Mouse (Mus musculus) hindbrain, embryonic 13.5 days (tissue): ENCODE measurements at regions not wholly inside any gene's neighbourhood (a gene's known extent, or its start where the extent isn't known, plus 50 kb on each side); places are given as distances from the start of the nearest gene placed in this dataset.

Source experiments
- ATAC-seq: fragments of 200-750 bp; cut with Nextera tagmentation; 2 replicates; pipeline ENCODE4 v1.8.0; 2017; ENCODE audit warnings: moderate TSS enrichment; ENCODE audit not compliant: low FRiP score
- H3K27ac ChIP-seq: fragments of 300-500 bp; sonication (generic); 2 replicates; pipeline ENCODE4 v1.5.1; 2015; ENCODE audit warnings: inconsistent platforms, mild to moderate bottlenecking, moderate library complexity
- H3K27me3 ChIP-seq: fragments of 300-500 bp; sonication (generic); 2 replicates; pipeline ENCODE4 v1.6.1; 2015; ENCODE audit warnings: mild to moderate bottlenecking, inconsistent platforms
- H3K36me3 ChIP-seq: fragments of 300-500 bp; sonication (generic); 2 replicates; pipeline ENCODE4 v1.6.1; 2015; ENCODE audit warnings: mild to moderate bottlenecking, inconsistent platforms
- H3K4me1 ChIP-seq: fragments of 300-500 bp; sonication (generic); replicated peaks from 2 replicates; pipeline ENCODE4 v1.6.1; 2015; ENCODE audit warnings: inconsistent platforms
- H3K4me2 ChIP-seq: fragments of 300-500 bp; sonication (generic); 2 replicates; pipeline ENCODE4 v1.6.1; 2015; ENCODE audit warnings: inconsistent platforms, mild to moderate bottlenecking, moderate library complexity
- H3K4me3 ChIP-seq: fragments of 300-500 bp; sonication (generic); 2 replicates; pipeline ENCODE4 v1.5.1; 2015; ENCODE audit warnings: mild to moderate bottlenecking, inconsistent platforms
- H3K9ac ChIP-seq: fragments of 300-500 bp; sonication (generic); 2 replicates; pipeline ENCODE4 v1.6.1; 2015; ENCODE audit warnings: mild to moderate bottlenecking, inconsistent platforms
- H3K9me3 ChIP-seq: fragments of 300-500 bp; sonication (generic); 2 replicates; pipeline ENCODE4 v1.6.1; 2016; ENCODE audit warnings: inconsistent platforms
- whole genome bisulfite sequencing: fragments of 180-500 bp; shearing (Covaris S2); methylation state at CpG from one replicate; pipeline ENCODE4 v1.1.7; 2015; 5-methylcytosine and 5-hydroxymethylcytosine counted together

GRCm38 (mm10) chr2:11387623-11388022 is 166.3 kb downstream of the Pfkfb3 start:
- WGBS, result 91% methylated on average over 2 of the region's 2 CpGs
- Histone ChIP-seq H3K9ac (no peak overlapping the region), H3K36me3 (no peaks in the 10 kb centered on the region), H3K9me3 (no peaks in the 10 kb centered on the region), H3K4me2 (no peak overlapping the region), H3K4me3 (no peak overlapping the region), H3K27ac (no peak overlapping the region), H3K4me1 (peaks cover 7% of the 10 kb centered on the region; the same call in 1 of the 2 replicates), H3K27me3 (no peaks in the 10 kb centered on the region)
- ATAC-seq, result no peak

- no peak overlapping the region for H3K4me2 ChIP-seq
- ATAC-seq, result no peak
- H3K27ac ChIP-seq, result no peak overlapping the region
- H3K4me1 ChIP-seq, result no peaks in the 10 kb centered on the region
- H3K9me3 ChIP-seq, result no peaks in the 10 kb centered on the region
- no peak overlapping the region for H3K9ac ChIP-seq
- no peaks in the 10 kb centered on the region for H3K27me3 ChIP-seq
- no peak overlapping the region for H3K4me3 ChIP-seq
- H3K36me3 ChIP-seq, result no peaks in the 10 kb centered on the region
- WGBS, result 76% methylated on average over 2 of the region's 2 CpGs
These were observed 170.1 kb downstream of the Pfkfb3 start for GRCm38 (mm10) chr2:11383815-11384214.

GRCm38 (mm10) chr2:11377213-11377612 is 176.7 kb downstream of the Pfkfb3 start:
- ATAC-seq, result no peak
- Histone ChIP-seq H3K4me2 (no peak overlapping the region), H3K27me3 (no peaks in the 10 kb centered on the region), H3K9me3 (no peaks in the 10 kb centered on the region), H3K4me3 (no peak overlapping the region), H3K9ac (no peak overlapping the region), H3K4me1 (no peaks in the 10 kb centered on the region), H3K27ac (no peak overlapping the region), H3K36me3 (no peaks in the 10 kb centered on the region)
- WGBS, result 79% methylated on average over 2 of the region's 2 CpGs

GRCm38 (mm10) chr2:11375726-11376454 is 178.0 kb downstream of the Pfkfb3 start:
- Histone ChIP-seq H3K9me3 (no peaks in the 10 kb centered on the region), H3K9ac (no peak overlapping the region), H3K4me1 (no peaks in the 10 kb centered on the region), H3K4me3 (no peak overlapping the region), H3K36me3 (no peaks in the 10 kb centered on the region), H3K4me2 (no peak overlapping the region), H3K27ac (no peak overlapping the region), H3K27me3 (no peaks in the 10 kb centered on the region)
- whole genome bisulfite sequencing, result 80% methylated on average over 10 of the region's 10 CpGs
- no peak for ATAC-seq

GRCm38 (mm10) chr2:11375092-11375491 is 178.8 kb downstream of the Pfkfb3 start:
- Histone ChIP-seq H3K4me1 (no peaks in the 10 kb centered on the region), H3K27ac (no peak overlapping the region), H3K4me3 (no peak overlapping the region), H3K9me3 (no peaks in the 10 kb centered on the region), H3K4me2 (no peak overlapping the region), H3K9ac (no peak overlapping the region), H3K27me3 (no peaks in the 10 kb centered on the region), H3K36me3 (no peaks in the 10 kb centered on the region)
- WGBS, result 71% methylated on average over 6 of the region's 6 CpGs
- ATAC-seq, result no peak

GRCm38 (mm10) chr2:11370273-11370672 is 183.6 kb downstream of the Pfkfb3 start:
- Histone ChIP-seq H3K9me3 (no peaks in the 10 kb centered on the region), H3K4me1 (no peaks in the 10 kb centered on the region), H3K4me2 (no peak overlapping the region), H3K27ac (no peak overlapping the region), H3K9ac (no peak overlapping the region), H3K27me3 (no peaks in the 10 kb centered on the region), H3K4me3 (no peak overlapping the region), H3K36me3 (no peaks in the 10 kb centered on the region)
- ATAC-seq, result no peak

- Histone ChIP-seq H3K9ac (no peak overlapping the region), H3K9me3 (no peaks in the 10 kb centered on the region), H3K4me3 (no peak overlapping the region), H3K27me3 (no peaks in the 10 kb centered on the region), H3K27ac (no peak overlapping the region), H3K4me1 (peaks cover 7% of the 10 kb centered on the region), H3K36me3 (no peaks in the 10 kb centered on the region), H3K4me2 (no peak overlapping the region)
- WGBS, result 74% methylated on average over 2 of the region's 2 CpGs
- no peak for ATAC-seq
These were observed 186.6 kb downstream of the Pfkfb3 start for GRCm38 (mm10) chr2:11367319-11367718.

GRCm38 (mm10) chr2:11365815-11366214 is 188.1 kb downstream of the Pfkfb3 start:
- no peak overlapping the region for H3K4me3 ChIP-seq
- no peaks in the 10 kb centered on the region for H3K36me3 ChIP-seq
- H3K27ac ChIP-seq, result no peak overlapping the region
- ATAC-seq, result no peak
- H3K4me1 ChIP-seq, result peaks cover 11% of the 10 kb centered on the region
- no peak overlapping the region for H3K9ac ChIP-seq
- 83% methylated on average over 3 of the region's 3 CpGs for WGBS
- no peaks in the 10 kb centered on the region for H3K27me3 ChIP-seq
- no peaks in the 10 kb centered on the region for H3K9me3 ChIP-seq
- no peak overlapping the region for H3K4me2 ChIP-seq

- H3K4me2 ChIP-seq, result no peak overlapping the region
- no peaks in the 10 kb centered on the region for H3K36me3 ChIP-seq
- no peak for ATAC-seq
- no peak overlapping the region for H3K27ac ChIP-seq
- WGBS, result 77% methylated on average over 4 of the region's 4 CpGs
- no peaks in the 10 kb centered on the region for H3K27me3 ChIP-seq
- H3K4me1 ChIP-seq, result peaks cover 11% of the 10 kb centered on the region
- no peak overlapping the region for H3K9ac ChIP-seq
- H3K9me3 ChIP-seq, result no peaks in the 10 kb centered on the region
- H3K4me3 ChIP-seq, result no peak overlapping the region
These were observed 188.5 kb downstream of the Pfkfb3 start for GRCm38 (mm10) chr2:11365371-11365770.

GRCm38 (mm10) chr2:11364111-11364510 is 189.8 kb downstream of the Pfkfb3 start:
- ATAC-seq, result no peak
- no peak overlapping the region for H3K4me2 ChIP-seq
- H3K9ac ChIP-seq, result no peak overlapping the region
- no peak overlapping the region for H3K4me3 ChIP-seq
- H3K27ac ChIP-seq, result no peak overlapping the region
- 73% methylated on average over 2 of the region's 2 CpGs for WGBS
- no peaks in the 10 kb centered on the region for H3K27me3 ChIP-seq
- H3K4me1 ChIP-seq, result peaks cover 11% of the 10 kb centered on the region
- H3K36me3 ChIP-seq, result no peaks in the 10 kb centered on the region
- H3K9me3 ChIP-seq, result no peaks in the 10 kb centered on the region

GRCm38 (mm10) chr2:11363061-11363464 is 190.8 kb downstream of the Pfkfb3 start:
- H3K27me3 ChIP-seq, result no peaks in the 10 kb centered on the region
- H3K9me3 ChIP-seq, result no peaks in the 10 kb centered on the region
- WGBS, result 69% methylated on average over 5 of the region's 5 CpGs
- no peak overlapping the region for H3K9ac ChIP-seq
- H3K4me2 ChIP-seq, result no peak overlapping the region
- H3K4me3 ChIP-seq, result no peak overlapping the region
- H3K36me3 ChIP-seq, result no peaks in the 10 kb centered on the region
- no peak overlapping the region for H3K27ac ChIP-seq
- peaks cover 11% of the 10 kb centered on the region for H3K4me1 ChIP-seq
- ATAC-seq, result peak; percentile 72

- peak; percentile 87 for ATAC-seq
- Histone ChIP-seq H3K27me3 (no peaks in the 10 kb centered on the region), H3K9ac (no peak overlapping the region), H3K4me1 (peaks cover 11% of the 10 kb centered on the region), H3K4me3 (no peak overlapping the region), H3K4me2 (no peak overlapping the region), H3K36me3 (no peaks in the 10 kb centered on the region), H3K27ac (no peak overlapping the region), H3K9me3 (no peaks in the 10 kb centered on the region)
- 80% methylated on average over 8 of the region's 8 CpGs for WGBS
These were observed 190.5 kb downstream of the Prkcq start for GRCm38 (mm10) chr2:11362205-11362994.

- ATAC-seq, result no peak
- 88% methylated on average over 4 of the region's 4 CpGs for WGBS
- H3K27ac ChIP-seq, result no peak overlapping the region
- H3K9me3 ChIP-seq, result 0 out of 2 replicates have a peak, but pooled peaks cover 4% of the 10 kb centered on the region
- H3K4me3 ChIP-seq, result no peak overlapping the region
- H3K36me3 ChIP-seq, result no peaks in the 10 kb centered on the region
- peaks cover 11% of the 10 kb centered on the region for H3K4me1 ChIP-seq
- H3K4me2 ChIP-seq, result no peak overlapping the region
- no peak overlapping the region for H3K9ac ChIP-seq
- no peaks in the 10 kb centered on the region for H3K27me3 ChIP-seq
These were observed 187.4 kb downstream of the Prkcq start for GRCm38 (mm10) chr2:11359280-11359679.
